Mouse (Mus musculus) MEL (cell line): ENCODE measurements around the gene Rgs8. TPM values are rescaled to one million over a fixed set of nuclear protein-coding genes. Genes with fewer than 3 reads are reported as not detected.

Experiments used
- DNase-seq: peaks from one replicate; pipeline ENCODE4 v3.0.0; 2011; ENCODE audit warnings: low read depth, low spot score
- H3K27ac ChIP-seq: 2 replicates; pipeline ENCODE4 v1.5.1; 2012; ENCODE audit warnings: low read depth, mild to moderate bottlenecking, control low read depth, low read length, moderate library complexity; ENCODE audit not compliant: control insufficient read depth
- H3K27me3 ChIP-seq, 2 experiments: fragments of 150-350 bp in 1 of 2; sonication (generic) in 1 of 2; 2 replicates each; pipeline ENCODE4 v1.6.1; 2012; ENCODE audit warnings: low read length in 2 of 2, mild to moderate bottlenecking in 2 of 2, improper control_type of control experiment in 1 of 2, moderate library complexity in 1 of 2; ENCODE audit not compliant: insufficient read depth in 2 of 2, control insufficient read depth in 1 of 2
- H3K36me3 ChIP-seq, 2 experiments: 2 replicates each; pipeline ENCODE4 v1.6.1; 2012 to 2014; ENCODE audit warnings: low read length in 2 of 2, improper control_type of control experiment in 1 of 2, inconsistent platforms in 1 of 2, mild to moderate bottlenecking in 1 of 2; ENCODE audit not compliant: insufficient read depth in 2 of 2, control insufficient read depth in 1 of 2
- H3K4me1 ChIP-seq, 2 experiments: fragments of 150-350 bp in 1 of 2; sonication (generic) in 1 of 2; 2 replicates each; pipeline ENCODE4 v1.6.1; 2012; ENCODE audit warnings: low read length in 2 of 2, improper control_type of control experiment in 1 of 2, mild to moderate bottlenecking in 1 of 2; ENCODE audit not compliant: insufficient read depth in 2 of 2, control insufficient read depth in 1 of 2
- H3K4me3 ChIP-seq, 2 experiments: fragments of 150-350 bp in 1 of 2; sonication (generic) in 1 of 2; 2 replicates each; pipeline ENCODE4 v1.5.1; 2012; ENCODE audit warnings: low read depth in 2 of 2, low read length in 2 of 2, mild to moderate bottlenecking in 2 of 2, moderate library complexity in 2 of 2, control low read depth in 1 of 2, improper control_type of control experiment in 1 of 2; ENCODE audit not compliant: control insufficient read depth in 1 of 2, insufficient read depth in 1 of 2
- H3K79me2 ChIP-seq: 2 replicates; pipeline ENCODE4 v1.6.1; 2012; ENCODE audit warnings: mild to moderate bottlenecking, low read length, moderate library complexity; ENCODE audit not compliant: control insufficient read depth, poor library complexity, insufficient read depth
- H3K9ac ChIP-seq: 2 replicates; pipeline ENCODE4 v1.6.1; 2012; ENCODE audit warnings: low read depth, mild to moderate bottlenecking, control low read depth, low read length, moderate library complexity; ENCODE audit not compliant: control insufficient read depth, poor library complexity, severe bottlenecking
- H3K9me3 ChIP-seq: fragments of 150-350 bp; sonication (generic); replicated peaks from 2 replicates; pipeline ENCODE4 v1.6.1; 2012; ENCODE audit warnings: mild to moderate bottlenecking, low read length, improper control_type of control experiment, moderate library complexity; ENCODE audit not compliant: insufficient read depth
- BHLHE40 ChIP-seq: IDR thresholded peaks from 2 replicates; pipeline ENCODE4 v1.6.1; 2012; ENCODE audit warnings: low read depth, mild to moderate bottlenecking, inconsistent platforms, low read length, improper control_type of control experiment, borderline replicate concordance
- CHD2 ChIP-seq: IDR thresholded peaks from 2 replicates; pipeline ENCODE4 v1.6.1; 2011; ENCODE audit warnings: low read length, improper control_type of control experiment
- CTCF ChIP-seq, 3 experiments: IDR thresholded peaks in 2 of 3; conservative IDR thresholded peaks in 1 of 3; 2 replicates each; pipeline ENCODE4 v1.5.1; 2011 to 2012; ENCODE audit warnings: low read length in 3 of 3, low read depth in 2 of 3, mild to moderate bottlenecking in 2 of 3, improper control_type of control experiment in 1 of 3, inconsistent platforms in 1 of 3, mixed read lengths in 1 of 3, moderate library complexity in 1 of 3; ENCODE audit not compliant: control insufficient read depth in 1 of 3, insufficient read depth in 1 of 3, poor library complexity in 1 of 3, severe bottlenecking in 1 of 3
- E2F4 ChIP-seq: IDR thresholded peaks from 2 replicates; pipeline ENCODE4 v1.6.1; 2011; ENCODE audit warnings: low read depth, low read length, improper control_type of control experiment, borderline replicate concordance
- ELF1 ChIP-seq: IDR thresholded peaks from 2 replicates; pipeline ENCODE4 v1.6.1; 2014; ENCODE audit warnings: low read depth, mild to moderate bottlenecking, inconsistent platforms, low read length, improper control_type of control experiment, moderate library complexity
- EP300 ChIP-seq, 2 experiments: IDR thresholded peaks; 2 replicates each; pipeline ENCODE4 v1.6.1; 2011; ENCODE audit warnings: improper control_type of control experiment in 2 of 2, low read length in 2 of 2, low read depth in 1 of 2, mild to moderate bottlenecking in 1 of 2
- GABPA ChIP-seq: IDR thresholded peaks from 2 replicates; pipeline ENCODE4 v1.6.1; 2012; ENCODE audit warnings: low read depth, mild to moderate bottlenecking, inconsistent platforms, low read length, improper control_type of control experiment, moderate library complexity
- GATA1 ChIP-seq: IDR thresholded peaks from 2 replicates; pipeline ENCODE4 v1.6.1; 2011; ENCODE audit warnings: low read depth, low read length, improper control_type of control experiment
- HCFC1 ChIP-seq: IDR thresholded peaks from 2 replicates; pipeline ENCODE4 v1.6.1; 2012; ENCODE audit warnings: low read depth, mild to moderate bottlenecking, inconsistent platforms, low read length, improper control_type of control experiment, moderate library complexity
- MAFK ChIP-seq: IDR thresholded peaks from 2 replicates; pipeline ENCODE4 v1.6.1; 2011; ENCODE audit warnings: low read depth, mild to moderate bottlenecking, low read length, improper control_type of control experiment, borderline replicate concordance
- MAZ ChIP-seq: IDR thresholded peaks from 2 replicates; pipeline ENCODE4 v1.6.1; 2012; ENCODE audit warnings: low read depth, mild to moderate bottlenecking, inconsistent platforms, low read length, improper control_type of control experiment
- MYB ChIP-seq: IDR thresholded peaks from 2 replicates; pipeline ENCODE4 v1.6.1; 2011; ENCODE audit warnings: mild to moderate bottlenecking, low read depth, low read length, improper control_type of control experiment
- MYC ChIP-seq: IDR thresholded peaks from 2 replicates; pipeline ENCODE4 v1.6.1; 2011; ENCODE audit warnings: low read depth, mild to moderate bottlenecking, low read length, improper control_type of control experiment, moderate library complexity
- NELFE ChIP-seq: IDR thresholded peaks from 2 replicates; pipeline ENCODE4 v1.6.1; 2011; ENCODE audit warnings: low read depth, low read length, improper control_type of control experiment
- POLR2AphosphoS2 ChIP-seq: IDR thresholded peaks from 2 replicates; pipeline ENCODE4 v1.6.1; 2011; ENCODE audit warnings: low read length, improper control_type of control experiment
- POLR2AphosphoS5 ChIP-seq: IDR thresholded peaks from 2 replicates; pipeline ENCODE4 v1.6.1; 2012; ENCODE audit warnings: low read depth, borderline replicate concordance, mild to moderate bottlenecking, inconsistent platforms, low read length, moderate library complexity, mixed read lengths
- RCOR1 ChIP-seq: IDR thresholded peaks from 2 replicates; pipeline ENCODE4 v1.6.1; 2012; ENCODE audit warnings: low read depth, mild to moderate bottlenecking, inconsistent platforms, low read length, improper control_type of control experiment
- TAL1 ChIP-seq: IDR thresholded peaks from 2 replicates; pipeline ENCODE4 v1.6.1; 2012; ENCODE audit warnings: mild to moderate bottlenecking, inconsistent platforms, low read length, moderate library complexity, mixed read lengths
- TBP ChIP-seq: IDR thresholded peaks from 2 replicates; pipeline ENCODE4 v1.8.0; 2011; ENCODE audit warnings: low read depth, low read length, improper control_type of control experiment
- TCF12 ChIP-seq: IDR thresholded peaks from 2 replicates; pipeline ENCODE4 v1.6.1; 2014; ENCODE audit warnings: low read depth, mild to moderate bottlenecking, inconsistent platforms, low read length, improper control_type of control experiment, moderate library complexity
- UBTF ChIP-seq: IDR thresholded peaks from 2 replicates; pipeline ENCODE4 v1.6.1; 2012; ENCODE audit warnings: low read depth, mild to moderate bottlenecking, inconsistent platforms, low read length, improper control_type of control experiment, moderate library complexity, borderline replicate concordance; ENCODE audit not compliant: insufficient read depth
- ZC3H11A ChIP-seq: IDR thresholded peaks from 2 replicates; pipeline ENCODE4 v1.6.1; 2012; ENCODE audit warnings: low read depth, mild to moderate bottlenecking, inconsistent platforms, low read length, improper control_type of control experiment
- polyA plus RNA-seq, 2 experiments: library from polyadenylated mRNA; stranded (reverse) in 1 of 2; unstranded in 1 of 2; fragments of >175 nt in 1 of 2; fragments of >200 nt in 1 of 2; gene quantifications; 2 replicates each; pipeline versions ENCODE4 v1.2.1 to v1.2.4; 2012; ENCODE audit warnings: low replicate concordance in 2 of 2, low read depth in 1 of 2; ENCODE audit not compliant: insufficient read length in 2 of 2, insufficient read depth in 1 of 2, missing spikeins in 1 of 2
- total RNA-seq: library from RNA; depleted of rRNA; stranded (reverse); fragments of 300-350 nt; gene quantifications from 2 replicates; pipeline ENCODE4 v1.2.3, GENCODE M21; 2012

The Rgs8 gene
- total and polyA plus RNA-seq, 3 experiments, result not detected

GRCm38 (mm10) chr1:153683190-153683589, 30.4 kb downstream of the Rgs8 start:
- Histone ChIP-seq H3K27me3 (no peaks in the 10 kb centered on the region), H3K9me3 (no peaks in the 10 kb centered on the region), H3K4me3 (no peak overlapping the region), H3K4me1 (no peaks in the 10 kb centered on the region), H3K9ac (no peak overlapping the region), H3K27ac (no peak overlapping the region), H3K79me2 (no peaks in the 10 kb centered on the region), H3K36me3 (no peaks in the 10 kb centered on the region)
- TF ChIP-seq RCOR1 (no peak), POLR2AphosphoS5 (no peak), CHD2 (no peak), E2F4 (no peak), ELF1 (no peak), GABPA (no peak)
- DNase-seq, result no peak

DNA sequence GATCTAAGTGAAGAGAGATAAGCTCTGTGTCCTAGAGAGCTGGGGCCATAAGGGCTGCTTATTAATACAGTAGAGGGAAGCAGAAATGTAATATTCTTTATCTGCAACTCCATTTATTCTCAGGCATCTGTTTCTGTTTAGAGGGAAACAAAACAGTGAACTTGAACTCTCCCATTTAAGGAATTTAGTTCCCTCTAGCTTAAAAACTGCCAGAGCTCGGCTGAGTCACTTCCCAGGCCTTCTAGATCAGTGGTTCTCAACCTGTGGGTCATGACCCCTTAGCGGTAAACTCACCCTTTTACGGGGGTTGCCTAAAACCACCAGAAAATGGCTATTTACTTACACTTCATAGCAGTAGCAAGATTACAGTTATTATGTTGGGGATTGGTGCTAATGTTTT, 32.8 kb downstream of the Rgs8 start:
- H3K4me1 ChIP-seq, result no peaks in the 10 kb centered on the region
- H3K9ac ChIP-seq, result no peak overlapping the region
- no peak overlapping the region for H3K4me3 ChIP-seq
- no peaks in the 10 kb centered on the region for H3K36me3 ChIP-seq
- no peaks in the 10 kb centered on the region for H3K27me3 ChIP-seq
- no peaks in the 10 kb centered on the region for H3K79me2 ChIP-seq
- TF ChIP-seq GATA1, result no peak
- no peak for TF ChIP-seq MAZ
- TF ChIP-seq TCF12, result no peak
- TF ChIP-seq MAFK, result no peak
- TF ChIP-seq MYB, result no peak
- no peak for TF ChIP-seq NELFE
- no peak for TF ChIP-seq TBP
- TF ChIP-seq HCFC1, result no peak
- no peak for TF ChIP-seq TAL1
- no peak for TF ChIP-seq UBTF
- no peak for TF ChIP-seq MYC
- H3K27ac ChIP-seq, result no peak overlapping the region
- H3K9me3 ChIP-seq, result no peaks in the 10 kb centered on the region
- DNase-seq, result no peak

DNA sequence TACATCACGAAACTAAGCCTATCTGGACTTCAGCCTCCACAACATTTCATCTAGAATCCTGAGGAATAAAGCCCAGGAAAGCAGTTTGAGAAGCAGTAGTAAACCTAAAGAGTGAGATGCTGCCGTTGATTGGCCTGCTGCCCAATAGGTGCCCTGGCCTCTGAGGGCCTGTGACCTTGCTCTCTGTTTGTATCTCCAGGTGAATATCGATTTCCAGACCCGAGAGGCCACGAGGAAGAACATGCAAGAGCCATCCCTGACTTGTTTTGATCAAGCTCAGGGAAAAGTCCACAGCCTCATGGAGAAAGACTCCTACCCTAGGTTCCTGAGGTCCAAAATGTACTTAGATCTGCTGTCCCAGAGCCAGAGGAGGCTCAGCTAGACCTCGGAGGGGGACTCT, 39.7 kb downstream of the Rgs8 start:
- Histone ChIP-seq H3K79me2 (no peaks in the 10 kb centered on the region), H3K27me3 (no peaks in the 10 kb centered on the region), H3K36me3 (no peaks in the 10 kb centered on the region), H3K9me3 (no peaks in the 10 kb centered on the region), H3K27ac (no peak overlapping the region), H3K9ac (no peak overlapping the region), H3K4me3 (no peak overlapping the region), H3K4me1 (no peaks in the 10 kb centered on the region)
- TF ChIP-seq EP300 (IDR thresholded peaks at IDR 0.05; ENCODE audit: low read depth in 1 of 2, low read length in 2 of 2), result no peak
- TF ChIP-seq ZC3H11A, result no peak
- TF ChIP-seq CTCF (IDR thresholded peaks at IDR 0.05 in 2 of 3, conservative IDR thresholded peaks at IDR 0.05 in 1 of 3; ENCODE audit: control insufficient read depth in 1 of 3, insufficient read depth in 1 of 3, low read depth in 2 of 3, low read length in 3 of 3, poor library complexity in 1 of 3, severe bottlenecking in 1 of 3), result no peak
- no peak for TF ChIP-seq MYC
- no peak for TF ChIP-seq POLR2AphosphoS2
- TF ChIP-seq MAZ, result no peak
- TF ChIP-seq BHLHE40, result no peak
- no peak for TF ChIP-seq CHD2
- TF ChIP-seq TAL1, result no peak
- no peak for TF ChIP-seq MAFK
- no peak for DNase-seq
